Mouse (Mus musculus): ENCODE measurements around the gene Wnt1.

The Wnt1 gene

DNA sequence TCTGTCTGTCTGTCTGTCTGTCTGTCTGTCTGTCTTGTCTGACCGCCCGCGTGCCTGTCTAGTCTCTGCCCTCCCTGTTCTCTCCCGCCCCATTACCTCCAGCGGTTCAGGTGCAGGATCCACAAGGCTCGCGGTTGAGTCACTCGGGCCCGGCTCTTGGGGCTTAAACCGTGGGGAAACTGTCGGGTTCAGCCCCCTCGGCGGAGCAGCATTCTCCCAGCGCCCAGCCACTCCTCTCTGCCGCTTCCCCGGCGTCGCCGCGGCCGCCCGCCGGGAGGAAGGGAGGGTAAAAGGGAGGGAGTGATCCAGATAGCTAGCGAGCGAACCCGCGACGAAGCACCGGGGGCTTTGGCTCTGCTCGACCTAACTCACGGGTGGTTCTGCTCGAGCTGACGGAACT is 11.9 kb upstream of the Wnt1 start, which contains the start of gene Wnt10b:
Gene Wnt10b, minus strand, starts transcription at position 389 of the 400 bp plus-strand sequence.
- no peak for DNase-seq (ENCODE audit: low read depth, low spot score)

DNA sequence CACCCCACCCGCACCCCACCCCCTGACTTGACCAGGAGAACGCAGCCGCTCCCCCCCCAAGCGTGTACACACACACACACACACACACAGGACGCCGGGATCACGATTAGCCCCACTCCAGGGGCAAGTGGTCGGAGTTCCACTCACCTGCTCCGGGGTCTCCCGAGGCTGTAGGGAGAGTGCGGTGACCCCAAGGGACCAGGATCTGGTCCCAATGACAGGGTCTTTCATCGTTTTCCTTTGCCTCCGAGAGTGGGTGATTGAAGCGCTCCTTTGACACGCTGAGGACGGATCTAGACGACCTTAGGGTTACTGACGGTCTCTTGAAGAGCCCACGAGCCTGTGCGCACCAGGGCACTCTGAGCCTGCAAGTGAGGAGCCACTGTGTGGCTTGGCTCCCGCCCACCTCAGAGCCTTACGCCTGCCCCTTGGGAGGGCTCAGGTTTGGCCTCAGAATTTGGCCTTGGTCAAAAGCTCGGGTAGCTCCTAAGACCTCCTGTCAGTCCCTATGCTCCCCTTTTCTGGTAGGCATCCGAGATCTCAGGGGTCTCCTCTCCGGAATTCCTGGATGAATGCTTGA is 11.4 kb upstream of the Wnt1 start:
- no peak for DNase-seq (ENCODE audit: low read depth, low spot score)

DNA sequence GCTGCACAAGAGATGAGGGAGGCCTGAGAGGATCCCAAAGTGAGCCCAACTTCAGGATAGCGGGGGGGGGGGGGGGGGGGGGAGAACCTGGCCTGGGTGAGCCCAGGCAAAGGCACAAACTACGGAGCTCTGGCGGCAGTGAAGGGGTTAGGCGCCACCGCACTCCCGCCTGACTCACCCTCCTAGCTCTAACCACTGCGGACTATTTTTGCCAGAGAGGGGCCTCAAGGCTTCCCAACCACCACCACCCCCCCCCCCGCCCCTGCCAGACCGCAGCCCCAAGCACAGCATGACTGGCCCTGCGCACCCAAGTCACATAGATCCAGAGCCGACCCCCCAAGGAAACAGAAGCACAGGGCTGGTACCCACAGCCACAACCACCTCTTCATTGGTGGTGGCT is 10.9 kb upstream of the Wnt1 start:
- no peak for DNase-seq (ENCODE audit: low read depth, low spot score)

DNA sequence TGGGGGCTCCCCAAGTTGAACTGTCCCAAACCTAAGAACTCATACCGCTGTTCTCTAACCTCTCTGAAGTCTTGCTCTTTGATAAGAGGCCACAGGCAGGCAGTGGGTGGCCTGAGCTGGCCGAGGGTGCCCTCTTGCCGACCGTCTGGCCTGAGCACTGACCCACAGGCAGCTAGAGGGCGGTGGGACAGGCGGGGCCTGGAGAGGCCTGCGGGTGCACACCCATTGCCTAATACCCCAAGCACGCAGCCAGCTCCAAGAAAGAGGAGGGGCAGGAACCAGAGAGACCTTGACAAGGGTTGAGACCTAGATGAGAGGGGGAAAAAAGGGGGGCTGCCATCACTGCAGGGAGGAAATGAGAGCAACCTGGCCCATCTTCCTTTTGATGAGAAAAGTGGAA is 9.6 kb upstream of the Wnt1 start:
- DNase-seq (ENCODE audit: low read depth, low spot score), result no peak

DNA sequence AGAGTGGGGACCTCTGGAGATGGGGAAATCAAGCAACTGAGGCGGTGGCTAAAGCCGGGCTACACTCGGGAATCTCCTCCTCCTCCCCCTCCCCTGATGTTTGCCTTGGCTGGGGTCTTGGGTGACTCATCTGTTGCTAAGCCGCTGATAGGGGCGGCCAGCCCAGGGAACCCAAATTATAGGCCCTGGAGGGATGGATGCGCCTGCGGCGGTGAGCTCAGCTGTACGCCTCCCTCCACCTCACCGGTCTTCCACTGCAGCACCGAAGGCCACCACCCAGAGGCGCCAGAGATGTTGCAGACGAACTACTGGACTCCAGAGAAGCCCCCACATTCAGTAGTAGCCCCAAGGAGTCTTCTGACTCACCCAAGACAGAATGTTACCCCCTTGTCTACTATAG is 9.1 kb upstream of the Wnt1 start:
- no peak for DNase-seq (ENCODE audit: low read depth, low spot score)

DNA sequence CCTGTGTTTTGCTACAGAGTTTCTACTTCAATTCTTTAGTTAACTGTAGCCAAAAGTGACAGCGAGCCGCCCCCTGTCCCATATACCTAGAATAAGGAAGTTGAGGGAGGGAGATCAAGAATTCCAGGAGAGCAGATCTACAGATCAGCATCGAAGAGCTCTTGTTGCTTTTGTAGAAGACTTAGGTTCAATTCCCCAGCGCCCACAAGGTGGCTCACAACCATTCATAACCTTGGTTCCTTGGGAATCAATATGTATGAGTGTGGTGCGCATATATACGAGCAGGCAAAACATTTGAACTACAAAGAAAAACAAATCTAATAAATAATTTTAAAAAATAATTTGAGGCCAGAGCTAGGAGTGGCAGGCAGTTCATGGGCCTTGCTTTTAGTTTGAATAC is 8.5 kb upstream of the Wnt1 start:
- no peak for DNase-seq (ENCODE audit: low read depth, low spot score)

DNA sequence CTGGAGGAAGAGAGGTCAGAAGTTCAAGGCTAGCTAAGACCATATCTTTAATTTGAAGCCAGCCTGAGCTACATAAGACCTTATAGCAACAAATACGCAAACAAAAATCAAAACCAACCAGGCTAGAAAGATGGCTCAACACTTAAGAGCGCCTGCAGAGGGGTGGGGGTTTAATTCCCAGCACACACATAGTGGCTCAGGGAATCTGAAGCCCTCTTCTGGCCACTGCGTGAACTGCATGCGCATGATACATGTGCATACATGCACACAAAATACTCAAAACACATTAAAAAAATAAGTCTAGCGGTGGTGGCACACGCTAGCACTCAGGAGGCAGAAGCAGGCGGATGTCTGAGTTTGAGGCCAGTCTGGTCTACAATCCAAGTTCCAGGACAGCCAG is 3.9 kb upstream of the Wnt1 start:
- no peak for DNase-seq (ENCODE audit: low read depth, low spot score)

DNA sequence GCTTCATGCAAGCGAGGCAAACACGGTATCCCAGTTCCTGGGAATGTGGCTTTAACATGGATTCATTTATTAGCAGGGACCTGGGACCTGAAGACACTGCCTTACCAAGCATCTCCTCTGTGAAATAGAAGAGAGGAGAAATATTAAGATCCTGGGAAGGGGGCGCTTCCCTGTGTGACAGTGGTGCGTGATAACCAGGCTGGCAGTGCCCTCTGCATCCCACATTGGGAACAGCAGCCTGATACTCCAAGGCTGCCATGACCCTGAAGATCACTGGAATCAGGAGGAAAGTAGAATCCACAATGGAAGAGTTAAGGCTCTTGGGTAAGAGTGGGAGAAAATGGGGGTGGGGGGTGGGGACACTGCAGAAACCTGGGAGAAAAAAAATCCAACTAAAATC is 1.7 kb upstream of the Wnt1 start:
- no peak for DNase-seq (ENCODE audit: low read depth, low spot score)

DNA sequence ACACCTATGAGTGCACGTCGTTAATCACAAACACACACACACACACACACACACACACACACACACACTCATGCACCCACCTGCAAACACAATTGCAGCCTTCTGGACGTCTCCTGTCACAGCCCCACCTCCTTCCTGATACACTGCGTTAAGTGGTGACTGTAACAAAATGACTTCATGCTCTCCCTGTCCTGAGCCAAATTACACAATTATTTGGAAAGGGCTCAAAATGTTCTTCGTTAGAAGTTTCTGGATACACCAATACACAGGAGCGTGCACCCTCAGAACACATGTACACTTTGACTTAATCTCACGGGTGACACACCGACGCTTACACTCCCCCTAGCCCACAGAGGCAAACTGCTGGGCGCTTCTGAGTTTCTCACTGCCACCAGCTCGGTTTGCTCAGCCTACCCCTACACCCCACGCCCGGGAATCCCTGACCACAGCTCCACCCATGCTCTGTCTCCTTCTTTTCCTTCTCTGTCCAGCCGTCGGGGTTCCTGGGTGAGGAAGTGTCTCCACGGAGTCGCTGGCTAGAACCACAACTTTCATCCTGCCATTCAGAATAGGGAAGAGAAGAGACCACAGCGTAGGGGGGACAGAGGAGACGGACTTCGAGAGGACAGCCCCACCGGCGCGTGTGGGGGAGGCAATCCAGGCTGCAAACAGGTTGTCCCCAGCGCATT is 541 bp upstream of the Wnt1 start:
- DNase-seq (ENCODE audit: low read depth, low spot score), result no peak

DNA sequence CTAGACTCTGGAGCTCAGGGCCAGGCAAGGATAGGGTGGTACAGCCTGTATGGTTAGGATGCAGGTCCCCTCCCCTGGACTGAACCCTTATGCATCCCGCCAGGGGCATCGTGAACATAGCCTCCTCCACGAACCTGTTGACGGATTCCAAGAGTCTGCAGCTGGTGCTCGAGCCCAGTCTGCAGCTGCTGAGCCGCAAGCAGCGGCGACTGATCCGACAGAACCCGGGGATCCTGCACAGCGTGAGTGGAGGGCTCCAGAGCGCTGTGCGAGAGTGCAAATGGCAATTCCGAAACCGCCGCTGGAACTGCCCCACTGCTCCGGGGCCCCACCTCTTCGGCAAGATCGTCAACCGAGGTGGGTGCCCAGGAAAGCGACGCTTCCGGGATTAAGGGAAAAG is 1.1 kb downstream of the Wnt1 start:
- DNase-seq (ENCODE audit: low read depth, low spot score), result no peak

DNA sequence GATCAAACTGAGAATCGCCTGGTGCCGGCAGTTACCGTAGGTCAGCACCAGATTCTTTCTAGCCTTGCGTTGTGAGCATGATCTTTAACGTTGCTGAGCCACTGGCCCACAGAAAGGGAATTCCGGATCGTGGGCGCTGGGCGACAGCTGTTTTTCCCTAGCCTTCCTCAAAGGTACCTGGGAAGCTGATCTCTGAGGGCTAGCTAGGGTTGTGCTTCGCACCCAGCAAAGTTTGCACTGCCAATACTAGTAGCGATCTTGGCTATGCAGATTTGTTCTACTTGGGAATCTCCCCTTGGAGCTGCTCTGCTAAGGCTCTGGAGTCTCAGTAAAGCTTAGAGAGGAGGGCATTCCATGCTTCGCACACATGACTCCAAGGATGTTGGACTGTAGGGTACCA is 1.6 kb downstream of the Wnt1 start:
- DNase-seq (ENCODE audit: low read depth, low spot score), result no peak

DNA sequence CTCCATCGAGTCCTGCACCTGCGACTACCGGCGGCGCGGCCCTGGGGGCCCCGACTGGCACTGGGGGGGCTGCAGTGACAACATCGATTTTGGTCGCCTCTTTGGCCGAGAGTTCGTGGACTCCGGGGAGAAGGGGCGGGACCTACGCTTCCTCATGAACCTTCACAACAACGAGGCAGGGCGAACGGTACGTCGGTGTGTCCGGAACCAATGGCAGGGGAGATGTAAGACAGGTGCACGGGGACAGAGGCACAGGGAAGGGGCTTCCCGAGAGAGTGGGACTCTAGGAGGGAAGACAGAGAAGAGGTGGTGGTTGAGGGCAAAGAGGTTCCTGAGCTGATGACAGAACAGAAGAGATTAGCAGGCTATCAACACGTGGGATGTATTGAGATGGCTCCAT is 2.1 kb downstream of the Wnt1 start:
- DNase-seq (ENCODE audit: low read depth, low spot score), result no peak

DNA sequence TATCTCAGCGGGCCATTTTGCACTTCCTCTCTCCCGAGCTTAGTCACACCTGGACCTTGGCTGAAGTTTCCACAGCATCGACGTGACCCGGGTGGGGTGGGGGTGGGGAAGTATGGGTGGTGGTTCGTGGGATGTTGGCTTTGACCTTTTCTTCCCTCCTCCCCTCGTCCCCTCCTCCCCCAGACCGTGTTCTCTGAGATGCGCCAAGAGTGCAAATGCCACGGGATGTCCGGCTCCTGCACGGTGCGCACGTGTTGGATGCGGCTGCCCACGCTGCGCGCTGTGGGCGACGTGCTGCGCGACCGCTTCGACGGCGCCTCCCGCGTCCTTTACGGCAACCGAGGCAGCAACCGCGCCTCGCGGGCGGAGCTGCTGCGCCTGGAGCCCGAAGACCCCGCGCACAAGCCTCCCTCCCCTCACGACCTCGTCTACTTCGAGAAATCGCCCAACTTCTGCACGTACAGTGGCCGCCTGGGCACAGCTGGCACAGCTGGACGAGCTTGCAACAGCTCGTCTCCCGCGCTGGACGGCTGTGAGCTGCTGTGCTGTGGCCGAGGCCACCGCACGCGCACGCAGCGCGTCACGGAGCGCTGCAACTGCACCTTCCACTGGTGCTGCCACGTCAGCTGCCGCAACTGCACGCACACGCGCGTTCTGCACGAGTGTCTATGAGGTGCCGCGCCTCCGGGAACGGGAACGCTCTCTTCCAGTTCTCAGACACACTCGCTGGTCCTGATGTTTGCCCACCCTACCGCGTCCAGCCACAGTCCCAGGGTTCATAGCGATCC is 2.8 kb downstream of the Wnt1 start:
- no peak for DNase-seq (ENCODE audit: low read depth, low spot score)

DNA sequence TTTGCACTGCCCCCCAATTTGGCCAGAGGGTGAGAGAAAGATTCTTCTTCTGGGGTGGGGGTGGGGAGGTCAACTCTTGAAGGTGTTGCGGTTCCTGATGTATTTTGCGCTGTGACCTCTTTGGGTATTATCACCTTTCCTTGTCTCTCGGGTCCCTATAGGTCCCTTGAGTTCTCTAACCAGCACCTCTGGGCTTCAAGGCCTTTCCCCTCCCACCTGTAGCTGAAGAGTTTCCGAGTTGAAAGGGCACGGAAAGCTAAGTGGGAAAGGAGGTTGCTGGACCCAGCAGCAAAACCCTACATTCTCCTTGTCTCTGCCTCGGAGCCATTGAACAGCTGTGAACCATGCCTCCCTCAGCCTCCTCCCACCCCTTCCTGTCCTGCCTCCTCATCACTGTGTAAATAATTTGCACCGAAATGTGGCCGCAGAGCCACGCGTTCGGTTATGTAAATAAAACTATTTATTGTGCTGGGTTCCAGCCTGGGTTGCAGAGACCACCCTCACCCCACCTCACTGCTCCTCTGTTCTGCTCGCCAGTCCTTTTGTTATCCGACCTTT is 3.6 kb downstream of the Wnt1 start:
- no peak for DNase-seq (ENCODE audit: low read depth, low spot score)

DNA sequence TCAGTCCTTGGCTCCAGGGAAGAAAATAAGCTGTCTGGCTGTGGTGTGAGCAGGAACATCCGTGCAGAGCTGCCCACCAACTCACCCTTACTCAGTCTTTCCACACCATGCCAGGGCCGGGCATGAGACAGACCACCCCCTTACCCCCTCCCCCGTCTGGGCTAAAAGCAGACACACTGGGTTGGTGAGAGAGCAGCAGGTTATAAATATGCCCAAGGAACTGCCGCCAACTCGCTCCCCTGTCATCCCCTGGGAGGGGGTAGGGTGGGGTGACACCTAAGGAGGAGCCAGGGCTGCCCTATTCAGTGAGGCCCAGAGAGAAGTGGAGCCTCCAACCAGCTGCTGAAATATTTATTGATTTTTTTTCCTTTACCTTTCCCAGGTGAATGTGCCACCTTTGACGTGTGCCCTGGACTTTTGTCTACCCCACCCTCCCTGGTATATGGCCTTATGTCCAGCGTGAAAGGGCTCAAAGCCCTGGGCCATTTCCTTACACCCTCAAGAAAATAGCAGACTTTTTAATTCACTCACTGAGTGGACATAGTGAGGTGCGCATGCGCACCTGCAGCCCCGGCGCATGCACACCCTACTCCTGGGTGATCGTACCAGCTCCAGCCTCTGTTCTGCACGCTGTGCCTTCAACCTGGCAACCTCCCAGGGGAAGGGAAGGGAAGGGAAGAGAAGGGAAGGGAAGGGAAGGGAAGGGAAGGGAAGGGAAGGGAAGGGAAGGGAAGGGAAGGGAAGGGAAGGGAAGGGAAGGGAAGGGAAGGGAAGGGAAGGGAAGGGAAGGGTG is 7.3 kb downstream of the Wnt1 start:
- DNase-seq (ENCODE audit: low read depth, low spot score), result no peak

DNA sequence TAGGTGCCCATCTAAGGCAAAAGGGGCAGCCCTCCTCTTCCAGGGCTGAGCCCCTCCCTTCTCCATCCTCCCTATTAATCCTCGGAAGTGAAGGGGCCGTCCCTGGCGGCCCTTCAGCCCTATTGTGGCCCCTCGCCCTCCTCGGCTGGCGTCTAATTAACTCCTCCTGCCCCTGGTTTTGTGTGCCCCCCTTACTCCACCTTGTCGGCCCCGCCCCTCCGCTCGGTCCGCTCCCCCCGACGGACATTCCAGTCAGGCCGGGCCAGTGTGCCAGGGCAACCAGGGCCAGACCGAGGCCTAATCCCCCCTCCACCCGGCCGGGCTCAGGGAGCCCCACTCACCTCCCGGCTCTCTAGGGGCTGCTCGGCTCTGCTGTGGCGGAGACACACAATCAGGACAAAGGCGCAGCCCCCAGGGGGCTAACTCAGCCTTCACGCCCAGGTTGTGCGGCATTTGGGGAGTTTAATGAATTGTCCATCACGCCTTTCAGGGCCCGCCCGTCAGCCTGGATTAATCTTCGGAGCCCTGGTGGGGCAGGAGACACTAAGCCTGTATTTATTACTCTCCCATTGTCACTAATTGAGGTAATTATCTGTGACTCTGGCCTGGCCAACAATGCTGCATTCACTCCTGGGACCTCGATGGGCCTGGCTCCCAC is 8.3 kb downstream of the Wnt1 start:
- DNase-seq (ENCODE audit: low read depth, low spot score), result peak; percentile 89

DNA sequence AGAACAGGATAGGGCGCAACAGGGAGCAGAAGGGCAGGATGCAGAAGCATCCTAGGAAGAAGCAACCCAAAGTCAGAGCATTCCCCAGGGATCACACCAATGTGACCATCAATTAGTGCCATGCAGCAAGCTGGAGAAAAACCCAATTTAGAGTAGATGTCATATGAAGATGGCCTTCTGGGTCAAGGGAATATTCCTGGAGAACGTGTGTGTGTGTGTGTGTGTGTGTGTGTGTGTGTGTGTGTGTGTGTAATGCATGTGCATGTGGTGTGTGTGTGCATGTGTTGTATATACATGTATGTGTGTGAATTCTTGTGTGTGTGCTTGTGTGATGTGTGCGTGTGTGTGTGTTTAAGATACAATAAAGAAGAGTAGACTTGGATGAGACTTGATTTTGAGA is 9.2 kb downstream of the Wnt1 start:
- no peak for DNase-seq (ENCODE audit: low read depth, low spot score)

DNA sequence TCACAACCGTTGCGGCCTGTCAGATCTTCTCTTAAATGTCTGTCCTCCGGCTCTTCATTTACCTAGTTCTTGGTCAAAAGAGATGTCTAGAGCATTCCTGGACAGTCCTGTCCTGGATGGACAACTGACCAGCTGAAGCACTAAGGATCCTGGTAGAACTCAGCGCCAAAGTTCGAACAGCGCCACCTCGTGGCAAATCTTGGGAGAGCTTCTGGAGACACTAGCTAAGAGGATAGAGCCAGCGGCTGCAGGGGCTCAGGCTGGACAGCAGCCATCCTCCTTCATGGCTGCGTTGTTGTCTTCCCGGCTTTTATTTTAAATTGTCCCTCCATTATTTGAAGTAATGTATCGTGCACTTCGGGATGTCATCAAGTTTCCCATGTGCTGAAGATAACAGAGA is 9.7 kb downstream of the Wnt1 start:
- peak; percentile 92 for DNase-seq (ENCODE audit: low read depth, low spot score)

DNA sequence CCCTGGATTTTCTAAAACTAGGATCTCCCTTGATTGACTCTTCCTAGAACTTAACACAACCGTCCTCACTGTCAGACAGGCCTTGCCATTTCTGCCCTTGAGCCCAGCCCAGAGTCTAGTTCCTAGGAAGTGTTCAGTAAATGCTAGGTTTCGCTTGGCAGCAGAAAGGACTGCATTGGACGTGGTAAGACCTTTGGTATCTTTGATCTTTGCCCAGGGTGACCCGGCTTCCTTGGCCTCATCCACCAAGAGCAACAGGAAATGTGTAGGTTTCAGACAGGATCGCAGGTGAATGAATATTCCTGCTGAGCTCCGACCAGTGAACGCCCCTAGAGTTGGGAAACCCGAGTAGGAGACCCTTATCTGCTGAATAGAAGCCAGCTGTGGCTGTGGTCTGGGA is 13.3 kb downstream of the Wnt1 start:
- no peak for DNase-seq (ENCODE audit: low read depth, low spot score)

DNA sequence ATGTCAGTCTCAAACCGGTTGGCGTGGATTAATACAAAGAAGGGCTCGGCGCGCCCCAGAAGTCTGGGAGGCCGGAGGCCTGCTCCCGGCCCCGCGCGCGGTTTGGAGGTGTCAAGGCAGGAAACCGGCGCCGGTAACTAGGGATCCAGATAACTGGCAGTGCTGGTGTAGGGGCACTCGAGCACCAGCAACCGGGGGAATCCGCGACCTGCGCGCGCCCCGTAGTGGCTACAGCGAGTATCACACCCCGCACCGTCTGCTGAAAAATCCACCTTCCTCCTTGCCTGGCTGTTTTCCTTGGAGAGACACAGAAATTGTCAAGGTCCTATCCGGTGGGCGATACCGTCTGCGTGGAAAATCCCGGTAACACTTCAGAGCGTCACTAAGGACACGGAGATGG is 14.4 kb downstream of the Wnt1 start:
- peak; percentile 79 for DNase-seq (ENCODE audit: low read depth, low spot score)

DNA sequence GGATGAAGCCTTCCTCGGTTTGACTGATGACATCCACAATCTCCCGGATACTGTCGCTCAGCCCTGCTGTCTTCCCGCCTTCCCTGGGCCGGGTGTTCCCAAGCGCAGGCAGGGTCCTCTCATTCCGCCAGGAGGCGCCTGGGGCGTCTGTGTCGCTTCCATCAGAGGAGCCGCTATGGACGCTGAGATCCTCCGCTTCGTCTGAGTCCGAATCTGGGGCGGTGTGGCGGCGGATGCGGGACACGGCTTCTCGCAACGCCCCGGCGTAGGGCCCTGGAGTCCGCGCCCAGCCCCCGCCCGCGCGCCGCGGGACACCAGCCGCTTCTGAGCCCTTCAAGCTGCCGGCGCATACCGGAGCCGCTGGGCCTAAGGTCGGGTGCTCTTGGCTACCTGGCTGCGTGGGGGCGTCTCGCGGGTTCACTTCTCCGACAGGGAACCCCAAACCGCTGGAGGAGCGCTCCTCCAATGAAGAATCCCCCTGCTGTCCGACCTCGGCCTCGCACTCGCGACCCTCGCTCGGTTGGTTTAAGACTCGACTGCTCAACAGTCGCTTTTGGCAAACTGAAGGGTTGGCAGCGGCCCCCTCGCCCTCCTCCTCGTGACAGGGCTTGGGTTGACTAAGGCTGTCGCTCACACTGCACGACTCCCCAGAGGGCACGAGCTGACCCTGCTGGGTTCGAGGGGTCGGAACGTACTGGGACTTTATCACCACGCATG is 15.8 kb downstream of the Wnt1 start:
- peak; percentile 76 for DNase-seq (ENCODE audit: low read depth, low spot score)
